8 mouse cellular contexts compared by ENCODE assay signal in genomic region chr8:125531640-125532039, GRCm38 (mm10). TPM values are rescaled to one million over a fixed set of nuclear protein-coding genes. Genes with fewer than 3 reads are reported as not detected.
DNase-seq lines count a peak whose midpoint lies in the region; ATAC-seq lines count a peak whose summit lies in the region.

No protein-coding gene starts in this region.

- no peak overlapping the region for H3K9ac ChIP-seq in midbrain, embryonic 11.5 days (ENCODE audit: low read length)
- no peak overlapping the region for H3K9ac ChIP-seq in limb, embryonic 12.5 days (replicated peaks)

- DNase-seq in heart, adult 11 months = peak; percentile 88
- no peak for DNase-seq in heart, postnatal 25 days (ENCODE audit: low spot score)
- no peak for DNase-seq in midbrain, embryonic 10.5 days (ENCODE audit: low spot score)
- DNase-seq in midbrain, embryonic 11.5 days (ENCODE audit: low spot score, missing footprints) = no peak
- DNase-seq in thymus, postnatal 14 days = peak; percentile 24
- DNase-seq in frontal cortex, postnatal 14 days (ENCODE audit: low spot score in 2 of 2) = no peak
- DNase-seq in right cerebral cortex, postnatal 14 days = no peak

- H3K4me2 ChIP-seq in midbrain, embryonic 11.5 days = no peak overlapping the region
- H3K4me2 ChIP-seq in limb, embryonic 12.5 days = no peak overlapping the region

- intact Hi-C loops in heart, postnatal 25 days (cut with DNase I) = loop anchor here (5.0 kb wide), 2 partner anchors 36 to 44 kb away; partner anchors contain the start of gene Sipa1l2

- H3K27ac ChIP-seq in midbrain, embryonic 10.5 days (replicated peaks) = peak overlapping the region; percentile 43
- no peak overlapping the region for H3K27ac ChIP-seq in midbrain, embryonic 11.5 days (ENCODE audit: low read depth, low read length)
- peak overlapping the region; percentile 50; the same call in 1 of the 2 replicates for H3K27ac ChIP-seq in limb, embryonic 12.5 days

- no peak for ATAC-seq in midbrain, embryonic 11.5 days (ENCODE audit: low FRiP score)
- ATAC-seq in limb, embryonic 12.5 days (ENCODE audit: insufficient number of reproducible peaks, insufficient read depth, low FRiP score, low TSS enrichment, low read depth) = no peak

- H3K36me3 ChIP-seq in midbrain, embryonic 10.5 days = 0 out of 2 replicates have a peak, but pooled peaks cover 4% of the 10 kb centered on the region
- no peaks in the 10 kb centered on the region for H3K36me3 ChIP-seq in midbrain, embryonic 11.5 days (ENCODE audit: control insufficient read depth, insufficient read depth, low read length)
- H3K36me3 ChIP-seq in limb, embryonic 12.5 days = no peaks in the 10 kb centered on the region

- peaks cover 7% of the 10 kb centered on the region; the same call in 1 of the 2 replicates for H3K27me3 ChIP-seq in midbrain, embryonic 10.5 days (ENCODE audit: low read depth, poor library complexity, severe bottlenecking)
- no peaks in the 10 kb centered on the region for H3K27me3 ChIP-seq in midbrain, embryonic 11.5 days (ENCODE audit: control insufficient read depth, insufficient read depth, low read length)
- H3K27me3 ChIP-seq in limb, embryonic 12.5 days = no peaks in the 10 kb centered on the region

- no peaks in the 10 kb centered on the region for H3K9me3 ChIP-seq in midbrain, embryonic 10.5 days (replicated peaks)
- H3K9me3 ChIP-seq in midbrain, embryonic 11.5 days (ENCODE audit: control insufficient read depth, low read length) = no peaks in the 10 kb centered on the region
- no peaks in the 10 kb centered on the region for H3K9me3 ChIP-seq in limb, embryonic 12.5 days

- peaks cover 79% of the 10 kb centered on the region for H3K4me1 ChIP-seq in midbrain, embryonic 10.5 days
- H3K4me1 ChIP-seq in midbrain, embryonic 11.5 days (ENCODE audit: control insufficient read depth, insufficient read depth, low read length) = peaks cover 55% of the 10 kb centered on the region
- peaks cover 76% of the 10 kb centered on the region for H3K4me1 ChIP-seq in limb, embryonic 12.5 days (replicated peaks)

- no peak overlapping the region for H3K4me3 ChIP-seq in midbrain, embryonic 10.5 days
- no peak overlapping the region for H3K4me3 ChIP-seq in midbrain, embryonic 11.5 days (ENCODE audit: low read depth, low read length)
- H3K4me3 ChIP-seq in limb, embryonic 12.5 days (replicated peaks) = no peak overlapping the region

- 73% methylated on average over 1 of the region's 1 CpGs for WGBS in midbrain, embryonic 10.5 days
- WGBS in midbrain, embryonic 11.5 days = 50% methylated on average over 1 of the region's 1 CpGs
- 23% methylated on average over 1 of the region's 1 CpGs for WGBS in limb, embryonic 12.5 days

RNA-seq across cellular contexts. Expression of gene Sipa1l2, which starts 38.0 kb away (rescaled TPM):
- 10 to 100 TPM; 43.7 to 44.8 TPM for total RNA-seq in heart, postnatal 25 days (2021)
- polyA plus RNA-seq in midbrain, embryonic 10.5 days (2016; fragmentation: Nextera tagmentation; extraction: Ambion mirVana) = 14.8 and 21.9 TPM in 2 replicates
- polyA plus RNA-seq in midbrain, embryonic 11.5 days (2014; fragmentation: Nextera tagmentation; extraction: Ambion mirVana) = 13.0 and 14.1 TPM in 2 replicates
- 18.6 and 20.2 TPM in 2 replicates for polyA plus RNA-seq in limb, embryonic 12.5 days (2016; fragmentation: Nextera tagmentation; extraction: Ambion mirVana)

Comparison
In these comparisons a context has a peak if more than half of its experiments do, and no peak if none do; other contexts are left out.
1. DNase-seq: peak in heart, adult 11 months (single experiment) and thymus, postnatal 14 days (single experiment); none in heart, postnatal 25 days (single experiment), midbrain, embryonic 10.5 days (single experiment), midbrain, embryonic 11.5 days (single experiment), frontal cortex, postnatal 14 days (0 of 2) and right cerebral cortex, postnatal 14 days (single experiment).